Mouse (Mus musculus) limb, embryonic 10.5 days (tissue): Measurements from ENCODE around the gene Pi4ka. TPM values are rescaled to one million over a fixed set of nuclear protein-coding genes. Genes with fewer than 3 reads are reported as not detected.

Experiments
- DNase-seq: peaks from one replicate; pipeline ENCODE4 v3.0.0-alpha.2; 2017; ENCODE audit warnings: low spot score
- H3K27ac ChIP-seq: fragments of 300-500 bp; sonication (generic); 2 replicates; pipeline ENCODE4 v1.5.1; 2016; ENCODE audit warnings: mild to moderate bottlenecking
- H3K27me3 ChIP-seq: fragments of 300-500 bp; sonication (generic); 2 replicates; pipeline ENCODE4 v1.6.1; 2016; ENCODE audit warnings: low read depth, mild to moderate bottlenecking; ENCODE audit not compliant: poor library complexity, severe bottlenecking
- H3K36me3 ChIP-seq: fragments of 300-500 bp; sonication (generic); 2 replicates; pipeline ENCODE4 v1.6.1; 2016; ENCODE audit warnings: mild to moderate bottlenecking, moderate library complexity
- H3K4me1 ChIP-seq: fragments of 300-500 bp; sonication (generic); 2 replicates; pipeline ENCODE4 v1.6.1; 2016
- H3K4me3 ChIP-seq: fragments of 300-500 bp; sonication (generic); 2 replicates; pipeline ENCODE4 v1.5.1; 2016; ENCODE audit warnings: mild to moderate bottlenecking, moderate library complexity
- H3K9me3 ChIP-seq: fragments of 300-500 bp; sonication (generic); replicated peaks from 2 replicates; pipeline ENCODE4 v1.6.1; 2016; ENCODE audit warnings: mild to moderate bottlenecking
- WGBS: fragments of 180-500 bp; shearing (Covaris S2); methylation state at CpG from one replicate; pipeline ENCODE4 v1.1.7; 2016; 5-methylcytosine and 5-hydroxymethylcytosine counted together
- polyA plus RNA-seq: library from polyadenylated mRNA; unstranded; fragments of >200 nt; fragmentation: Nextera tagmentation; extraction: Ambion mirVana; gene quantifications from 2 replicates; pipeline ENCODE4 v1.2.1, GENCODE M21; 2016

Gene Pi4ka
- polyA plus RNA-seq, 1 experiment from 2014 or later: 37.6 TPM

DNA sequence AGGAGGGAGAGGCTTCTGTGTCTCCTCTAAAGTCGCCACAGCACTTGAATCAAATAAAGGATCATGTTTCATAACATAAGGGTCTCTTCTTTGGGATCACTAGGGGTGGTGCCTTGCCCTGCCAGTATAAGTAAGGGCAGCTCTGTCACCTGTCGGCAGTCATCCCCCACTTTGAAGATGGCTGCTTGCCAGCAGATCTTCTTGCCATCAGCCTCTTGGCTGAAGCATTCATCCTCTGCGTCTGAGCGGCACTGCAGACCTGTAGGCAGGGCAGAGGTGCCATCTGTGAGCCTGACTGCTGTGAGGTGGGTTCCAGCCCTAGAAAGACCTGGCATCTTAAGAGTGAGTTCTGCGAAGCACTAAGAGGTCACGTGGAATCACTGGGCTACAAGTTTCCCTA is 123.0 kb downstream of the Pi4ka start:
- Histone ChIP-seq H3K4me1 (peaks cover 2% of the 10 kb centered on the region), H3K36me3 (peaks cover 73% of the 10 kb centered on the region), H3K9me3 (no peaks in the 10 kb centered on the region), H3K27ac (no peak overlapping the region), H3K4me3 (no peak overlapping the region), H3K27me3 (peaks cover 19% of the 10 kb centered on the region)
- WGBS: 89% methylated on average over 6 of the region's 6 CpGs
- no peak for DNase-seq

DNA sequence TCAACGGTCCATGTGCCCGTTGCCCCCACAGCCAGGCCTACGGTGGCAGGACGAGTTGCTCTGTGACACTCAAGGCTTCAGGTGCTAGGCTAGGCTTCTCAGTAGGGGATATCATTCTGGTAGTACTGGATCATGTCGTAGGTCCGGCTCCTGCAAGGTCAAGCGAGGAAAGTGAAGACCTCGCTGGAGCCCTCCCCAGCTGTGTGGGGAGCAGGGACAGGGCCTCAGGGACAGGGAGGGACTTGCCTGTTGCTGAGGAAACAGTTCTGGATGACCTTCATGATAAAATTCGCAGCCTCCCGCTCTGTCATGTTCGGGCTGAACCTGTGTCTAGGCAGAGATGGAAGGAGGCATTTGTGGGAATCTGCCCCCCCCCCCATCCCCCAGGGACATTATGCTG is 125.6 kb downstream of the Pi4ka start:
- DNase-seq: no peak
- no peaks in the 10 kb centered on the region for H3K9me3 ChIP-seq

DNA sequence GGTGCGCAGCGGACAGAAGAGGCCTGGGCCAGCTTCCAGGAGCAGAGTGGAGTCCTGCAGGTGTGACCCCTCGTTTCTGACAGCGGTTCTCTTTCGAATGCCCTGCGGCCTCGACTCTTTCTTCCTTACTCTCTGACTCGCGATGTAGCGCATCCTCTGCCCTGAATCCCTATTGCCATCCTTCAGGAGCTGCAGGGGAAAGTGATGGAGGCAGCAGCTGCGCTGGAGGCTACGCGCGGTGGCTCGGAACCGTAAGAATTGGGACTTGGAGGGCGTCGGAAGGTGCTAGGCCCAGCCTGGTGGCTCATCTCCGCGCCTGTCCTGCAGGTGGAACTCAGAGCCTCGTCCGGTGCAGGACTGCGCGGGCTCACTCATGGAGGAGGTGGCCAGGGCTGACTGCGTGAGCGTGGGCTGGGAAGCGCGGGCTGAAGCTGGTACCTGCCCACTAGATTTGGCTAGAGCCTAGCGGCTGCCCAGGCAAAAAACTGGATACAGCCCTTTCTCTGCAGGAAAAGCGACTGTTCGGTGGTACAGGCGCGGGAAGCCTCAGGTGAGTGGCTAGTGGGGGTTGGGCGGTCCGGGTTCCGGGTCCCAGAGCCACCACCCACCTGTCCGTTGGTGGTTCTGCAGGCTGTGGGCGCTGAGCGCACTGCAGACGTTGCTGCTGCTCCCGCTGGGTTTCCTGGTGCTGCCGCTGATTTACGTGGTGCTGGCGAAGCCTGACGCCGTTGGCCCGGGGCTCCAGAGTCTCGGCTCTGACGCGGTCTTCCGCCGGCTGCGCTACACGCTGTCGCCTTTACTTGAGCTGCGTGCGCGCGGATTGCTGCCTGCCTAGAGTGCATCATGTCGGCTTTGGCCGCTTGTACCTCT is 128.5 kb downstream of the Pi4ka start:
- Histone ChIP-seq H3K9me3 (no peaks in the 10 kb centered on the region), H3K4me1 (peaks cover 23% of the 10 kb centered on the region), H3K36me3 (peaks cover 29% of the 10 kb centered on the region), H3K4me3 (peak overlapping the region; percentile 65), H3K27me3 (peaks cover 40% of the 10 kb centered on the region), H3K27ac (no peak overlapping the region)
- DNase-seq: peak; percentile 66
- WGBS: 2% methylated on average over 61 of the region's 61 CpGs

More for the DNA sequence above, 125.6 kb downstream of the Pi4ka start:
- Histone ChIP-seq H3K4me1 (peaks cover 23% of the 10 kb centered on the region), H3K27ac (no peak overlapping the region), H3K36me3 (peaks cover 55% of the 10 kb centered on the region), H3K27me3 (peaks cover 40% of the 10 kb centered on the region), H3K4me3 (no peak overlapping the region)
- 88% methylated on average over 11 of the region's 11 CpGs for WGBS

DNA sequence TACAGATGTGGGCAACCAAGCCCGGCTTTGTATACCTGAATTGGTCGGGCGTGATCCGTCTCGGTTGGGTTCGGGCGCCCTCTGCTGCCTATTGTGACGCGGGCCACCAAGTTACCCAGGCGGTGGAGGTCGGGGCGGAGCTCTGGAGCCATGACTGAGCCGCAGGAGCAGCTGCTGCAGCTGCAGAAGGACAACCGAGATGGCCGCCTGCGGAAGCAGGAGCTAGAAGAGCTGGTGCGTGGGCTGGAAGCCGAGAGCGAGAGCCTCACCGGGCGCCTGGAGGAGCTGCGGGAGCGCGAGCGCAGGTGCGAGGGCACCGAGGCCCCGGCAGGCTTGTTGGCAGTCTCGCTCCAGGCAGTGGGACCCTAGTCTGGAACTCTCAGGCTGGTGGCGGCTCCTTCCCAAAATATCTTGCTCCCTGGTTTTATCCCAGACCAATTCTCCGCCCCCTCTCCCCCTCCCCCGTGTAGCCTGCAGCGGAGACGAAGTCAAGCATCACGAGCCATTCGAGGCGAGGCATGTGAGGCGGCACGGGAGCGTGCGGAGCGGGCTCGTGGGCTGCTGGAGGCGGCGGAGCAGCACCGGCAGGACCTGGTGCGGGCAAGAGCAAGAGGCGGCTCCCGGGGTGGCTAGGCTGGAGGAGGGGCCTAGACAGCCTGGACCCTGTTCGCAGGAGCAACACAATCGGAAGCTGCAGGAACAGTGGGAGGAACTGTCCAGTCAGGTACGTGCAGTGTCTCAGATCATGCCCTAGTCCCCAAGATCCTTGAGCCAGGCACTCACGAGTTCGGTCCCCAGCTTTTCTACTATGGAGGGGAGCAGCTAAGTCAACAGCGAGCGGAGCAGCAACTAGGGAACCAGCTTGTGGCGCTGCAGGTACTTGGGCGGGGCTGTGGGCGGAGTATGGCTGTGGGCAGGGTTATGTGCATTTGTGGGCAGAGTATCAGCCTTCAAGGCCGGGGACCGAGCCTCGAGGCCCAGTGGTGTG is 129.7 kb downstream of the Pi4ka start:
- WGBS: under 1% methylated on average over 62 of the region's 62 CpGs
- Histone ChIP-seq H3K27me3 (peaks cover 40% of the 10 kb centered on the region), H3K36me3 (peaks cover 18% of the 10 kb centered on the region), H3K9me3 (no peaks in the 10 kb centered on the region), H3K4me1 (peaks cover 23% of the 10 kb centered on the region), H3K27ac (peak overlapping the region; percentile 77), H3K4me3 (peak overlapping the region; percentile 65)
- peak; percentile 94 for DNase-seq

DNA sequence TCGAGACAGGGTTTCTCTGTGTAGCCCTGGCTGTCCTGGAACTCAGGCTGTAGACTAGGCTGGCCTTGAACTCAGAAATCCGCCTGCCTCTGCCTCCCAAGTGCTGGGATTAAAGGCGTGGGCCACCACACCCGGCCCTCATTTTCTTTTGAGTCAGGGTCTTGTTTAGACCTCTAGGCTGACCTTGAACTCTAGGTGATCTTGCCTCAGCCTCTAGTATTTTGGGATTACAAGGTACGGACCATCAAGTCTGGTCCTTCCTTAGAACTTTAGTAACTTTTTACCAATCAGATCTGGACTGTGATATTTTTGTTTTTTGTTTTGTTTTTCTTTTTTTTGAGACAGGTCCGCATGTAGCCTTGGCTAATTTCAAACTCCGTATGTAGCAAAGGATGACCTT is 130.4 kb downstream of the Pi4ka start, which contains the start of gene Tmem191c:
TSS of gene Tmem191c (plus strand) at position 357 of the 400 bp plus-strand sequence.
- Histone ChIP-seq H3K27me3 (peaks cover 40% of the 10 kb centered on the region), H3K9me3 (no peaks in the 10 kb centered on the region), H3K36me3 (peaks cover 14% of the 10 kb centered on the region), H3K27ac (peak within 1 kb of the TSS; percentile 77), H3K4me1 (peaks cover 23% of the 10 kb centered on the region), H3K4me3 (peak within 1 kb of the TSS; percentile 65)
- DNase-seq: no peak
- WGBS: 59% methylated on average over 7 of the region's 7 CpGs

DNA sequence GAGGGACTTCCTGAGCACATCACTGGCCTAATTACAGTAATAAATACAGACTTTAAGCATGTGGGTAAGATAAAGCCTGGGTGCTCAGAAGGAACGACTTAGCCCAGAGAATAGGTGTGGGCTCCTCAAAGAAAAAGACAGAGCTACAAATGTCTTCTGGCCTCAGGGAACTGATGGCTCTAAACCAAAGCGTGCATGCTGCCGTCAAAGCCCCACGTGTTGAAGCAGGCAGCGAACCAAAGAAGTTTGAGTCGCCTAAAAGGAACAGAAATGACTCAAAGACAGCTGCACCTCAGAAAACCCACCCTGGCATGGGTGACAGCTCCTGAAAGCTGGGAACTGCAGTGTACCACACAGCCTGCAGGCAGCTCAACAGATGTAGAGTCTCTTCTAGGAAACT is 134.3 kb downstream of the Pi4ka start:
- no peak for DNase-seq
- Histone ChIP-seq H3K9me3 (no peaks in the 10 kb centered on the region), H3K36me3 (0 out of 2 replicates have a peak, but pooled peaks cover 2% of the 10 kb centered on the region), H3K4me3 (no peak overlapping the region), H3K27ac (no peak overlapping the region), H3K27me3 (peaks cover 7% of the 10 kb centered on the region), H3K4me1 (peaks cover 8% of the 10 kb centered on the region)
- WGBS: 78% methylated on average over 6 of the region's 6 CpGs

DNA sequence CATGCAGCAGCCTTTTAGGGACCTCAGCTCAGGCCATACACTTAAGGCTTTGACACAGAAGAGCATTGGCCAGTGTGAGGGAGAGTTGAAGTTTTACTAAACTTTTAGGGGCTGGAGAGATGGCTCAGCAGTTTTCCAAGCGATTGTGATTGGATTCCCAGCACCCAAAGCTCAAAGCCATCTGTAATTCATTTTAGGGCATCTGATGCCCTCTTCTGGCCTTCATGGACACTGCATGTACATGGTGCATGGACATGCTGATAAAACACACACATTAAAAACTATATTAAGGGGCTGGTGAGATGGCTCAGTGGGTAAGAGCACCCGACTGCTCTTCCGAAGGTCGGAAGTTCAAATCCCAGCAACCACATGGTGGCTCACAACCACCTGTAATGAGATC is 135.0 kb downstream of the Pi4ka start:
- no peaks in the 10 kb centered on the region for H3K9me3 ChIP-seq
- no peak for DNase-seq
- whole genome bisulfite sequencing: 75% methylated on average over 4 of the region's 4 CpGs

DNA sequence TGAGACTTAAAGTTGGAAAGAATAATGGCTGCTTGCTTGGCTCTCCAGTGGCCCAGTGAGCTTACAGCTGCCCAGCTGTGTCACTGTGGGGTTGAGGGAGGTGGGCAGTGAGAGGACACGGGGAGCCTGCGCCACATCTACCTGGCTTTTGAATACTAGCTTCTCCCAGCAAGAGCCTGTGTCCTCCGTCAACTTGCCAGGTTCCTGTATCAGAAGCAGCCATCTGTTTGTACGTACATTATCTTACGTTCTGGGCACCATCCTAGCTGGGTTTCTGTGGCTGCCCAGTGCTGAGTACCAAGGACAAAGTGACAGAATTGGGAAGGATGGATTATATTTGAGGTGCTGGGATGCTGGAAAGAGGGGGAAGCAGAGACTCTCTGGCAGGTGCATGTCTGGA is 136.2 kb downstream of the Pi4ka start:
- DNase-seq: no peak
- 91% methylated on average over 5 of the region's 5 CpGs for WGBS
- Histone ChIP-seq H3K27me3 (no peaks in the 10 kb centered on the region), H3K4me3 (no peak overlapping the region), H3K4me1 (no peaks in the 10 kb centered on the region), H3K36me3 (0 out of 2 replicates have a peak, but pooled peaks cover 2% of the 10 kb centered on the region), H3K27ac (no peak overlapping the region), H3K9me3 (no peaks in the 10 kb centered on the region)

More for the DNA sequence above, 135.0 kb downstream of the Pi4ka start:
- H3K27me3 ChIP-seq: 0 out of 2 replicates have a peak, but pooled peaks cover under 1% of the 10 kb centered on the region
- no peak overlapping the region for H3K4me3 ChIP-seq
- no peak overlapping the region for H3K27ac ChIP-seq
- 0 out of 2 replicates have a peak, but pooled peaks cover 2% of the 10 kb centered on the region for H3K36me3 ChIP-seq
- peaks cover under 1% of the 10 kb centered on the region for H3K4me1 ChIP-seq

DNA sequence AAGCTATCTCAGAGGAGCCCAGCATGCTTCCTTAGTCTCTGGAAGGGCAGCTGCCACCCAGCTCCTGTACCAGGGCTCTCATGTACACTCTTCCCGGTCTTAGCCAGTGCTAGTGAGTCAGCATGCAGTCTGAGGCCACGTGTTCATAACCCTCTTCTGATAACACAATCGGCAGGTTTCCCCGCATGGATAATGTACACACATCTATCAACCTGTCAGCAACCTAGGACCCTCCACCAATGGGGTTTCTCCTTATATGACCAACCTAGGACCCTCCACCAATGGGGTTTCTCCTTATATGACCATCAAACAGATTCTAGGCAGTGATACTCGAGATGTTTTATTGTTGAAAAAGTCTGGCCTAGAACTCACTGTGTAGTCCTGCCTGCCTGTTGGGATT is 138.2 kb downstream of the Pi4ka start:
- 69% methylated on average over 5 of the region's 5 CpGs for WGBS
- Histone ChIP-seq H3K27ac (no peak overlapping the region), H3K4me3 (no peak overlapping the region), H3K27me3 (no peaks in the 10 kb centered on the region), H3K4me1 (no peaks in the 10 kb centered on the region), H3K9me3 (no peaks in the 10 kb centered on the region), H3K36me3 (0 out of 2 replicates have a peak, but pooled peaks cover 2% of the 10 kb centered on the region)
- no peak for DNase-seq

DNA sequence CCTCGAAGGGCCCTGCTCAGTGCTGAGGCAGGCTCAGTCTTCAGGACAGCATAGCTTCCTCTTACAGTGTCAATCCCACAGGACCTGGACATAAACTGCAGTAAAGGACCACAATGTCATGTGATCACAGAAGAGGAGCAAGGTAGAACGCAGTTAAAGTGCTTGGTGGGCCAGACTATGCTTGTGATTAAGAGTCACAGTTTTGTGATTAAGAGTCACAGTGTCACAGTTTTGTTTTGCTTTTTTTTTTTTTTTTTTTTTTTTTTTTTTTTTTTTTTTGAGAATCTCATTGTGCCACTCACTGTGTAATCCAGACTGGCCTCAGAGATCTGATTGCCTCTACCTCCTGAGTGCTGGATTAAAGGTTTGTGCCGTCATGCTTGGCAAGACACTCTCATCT is 140.0 kb downstream of the Pi4ka start:
- Histone ChIP-seq H3K27me3 (no peaks in the 10 kb centered on the region), H3K4me1 (no peaks in the 10 kb centered on the region), H3K4me3 (no peak overlapping the region), H3K9me3 (no peaks in the 10 kb centered on the region), H3K27ac (no peak overlapping the region), H3K36me3 (peaks cover 17% of the 10 kb centered on the region)
- WGBS: 85% methylated on average over 3 of the region's 3 CpGs
- no peak for DNase-seq

DNA sequence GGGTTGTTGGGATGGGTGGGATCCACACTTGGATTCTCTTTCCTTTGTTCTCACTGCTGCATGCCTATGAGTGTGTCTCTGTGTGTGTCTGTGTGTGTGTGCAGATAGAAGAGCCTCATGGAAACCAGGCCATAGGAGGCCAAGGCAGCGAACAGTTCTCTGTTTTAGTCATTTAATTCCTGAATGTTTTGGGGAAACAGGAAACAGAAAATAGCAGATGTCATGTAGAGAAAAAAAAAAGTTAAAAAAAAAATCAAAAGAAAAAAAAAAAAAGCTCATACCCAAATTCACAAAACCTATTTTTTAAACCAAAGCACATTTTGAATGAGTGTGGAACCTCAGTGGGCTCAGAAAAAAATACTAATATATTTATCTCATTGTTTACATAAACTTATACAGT is 144.8 kb downstream of the Pi4ka start:
- 93% methylated on average over 1 of the region's 1 CpGs for WGBS
- Histone ChIP-seq H3K36me3 (peaks cover 61% of the 10 kb centered on the region), H3K4me3 (no peak overlapping the region), H3K27me3 (no peaks in the 10 kb centered on the region), H3K4me1 (no peaks in the 10 kb centered on the region), H3K9me3 (no peaks in the 10 kb centered on the region), H3K27ac (no peak overlapping the region)
- no peak for DNase-seq

DNA sequence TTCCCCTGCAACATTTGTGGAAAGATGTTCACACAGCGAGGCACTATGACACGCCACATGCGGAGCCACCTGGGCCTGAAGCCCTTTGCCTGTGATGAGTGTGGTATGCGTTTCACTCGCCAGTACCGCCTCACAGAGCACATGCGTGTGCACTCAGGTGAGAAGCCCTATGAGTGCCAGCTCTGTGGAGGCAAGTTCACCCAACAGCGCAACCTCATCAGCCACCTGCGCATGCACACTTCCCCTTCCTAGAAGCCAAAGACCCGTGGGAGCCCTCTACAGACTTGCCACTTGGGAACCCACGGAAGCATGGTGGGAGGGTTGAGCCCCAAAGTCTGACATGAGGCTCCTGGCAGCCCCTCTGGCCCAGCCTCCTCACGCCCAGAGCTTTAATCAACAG is 147.2 kb downstream of the Pi4ka start:
- Histone ChIP-seq H3K4me3 (no peak overlapping the region), H3K27me3 (no peaks in the 10 kb centered on the region), H3K4me1 (peaks cover 7% of the 10 kb centered on the region), H3K9me3 (no peaks in the 10 kb centered on the region), H3K36me3 (peaks cover 78% of the 10 kb centered on the region), H3K27ac (no peak overlapping the region)
- WGBS: 97% methylated on average over 12 of the region's 12 CpGs
- no peak for DNase-seq
